Mouse (Mus musculus) CD4-positive, CD25-positive, alpha-beta regulatory T cell, adult 2 months (primary cell): ENCODE data around the gene Lctl.
A peak's percentile ranks its signal among the peaks of the same experiment; 100 is the strongest.

Experiments used
- DNase-seq: peaks from one replicate; pipeline ENCODE4 v3.0.0-alpha.2; 2012; ENCODE audit warnings: low read depth, low spot score

Gene Lctl

GRCm38 (mm10) chr9:64116876-64117275, at the start of gene Lctl:
Gene Lctl, plus strand, starts transcription at chr9:64117147.
- DNase-seq = no peak

- no peak for DNase-seq
Measured at GRCm38 (mm10) chr9:64067787-64068186, 49.2 kb upstream of the Lctl start.

DNA sequence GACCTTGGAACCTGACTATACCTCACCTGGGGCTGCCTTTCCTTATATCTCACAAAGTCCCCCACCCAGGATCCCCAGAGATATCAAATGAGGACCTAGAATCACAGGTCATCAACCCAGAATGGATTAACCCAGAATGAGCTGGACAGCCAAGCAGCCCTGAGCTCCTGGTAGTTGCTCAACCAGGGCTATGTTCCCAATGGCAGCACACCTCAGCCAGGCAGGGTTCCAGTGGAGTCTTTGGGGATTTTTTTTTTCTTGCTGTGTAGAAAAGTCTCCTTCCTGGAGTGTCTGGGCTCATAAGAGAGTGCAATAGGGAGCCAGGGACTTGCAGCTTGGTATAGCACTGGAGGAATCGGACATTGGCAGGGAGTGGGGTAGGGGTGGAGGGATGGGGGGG, 48.4 kb upstream of the Lctl start:
- DNase-seq = no peak

DNA sequence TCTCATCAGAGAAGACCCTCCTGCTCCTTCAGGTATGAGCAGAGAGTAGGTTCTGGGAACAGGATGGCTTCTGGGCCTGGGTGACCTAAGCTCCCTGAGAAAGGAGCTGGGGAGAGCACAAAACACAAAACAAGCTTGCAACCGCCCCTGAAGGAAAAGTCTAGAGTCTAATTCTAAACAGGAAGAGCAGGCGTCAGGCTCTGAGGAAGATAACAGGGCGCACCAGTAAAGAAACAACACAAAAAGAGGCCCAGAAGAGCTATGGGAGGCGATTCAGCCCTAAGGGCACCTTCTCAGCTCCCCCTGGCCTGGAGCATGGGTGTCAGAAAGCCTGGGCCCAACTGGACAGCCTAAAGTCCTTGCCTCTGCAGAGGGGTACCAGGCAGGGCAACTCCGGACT, 47.8 kb upstream of the Lctl start:
- no peak for DNase-seq

DNA sequence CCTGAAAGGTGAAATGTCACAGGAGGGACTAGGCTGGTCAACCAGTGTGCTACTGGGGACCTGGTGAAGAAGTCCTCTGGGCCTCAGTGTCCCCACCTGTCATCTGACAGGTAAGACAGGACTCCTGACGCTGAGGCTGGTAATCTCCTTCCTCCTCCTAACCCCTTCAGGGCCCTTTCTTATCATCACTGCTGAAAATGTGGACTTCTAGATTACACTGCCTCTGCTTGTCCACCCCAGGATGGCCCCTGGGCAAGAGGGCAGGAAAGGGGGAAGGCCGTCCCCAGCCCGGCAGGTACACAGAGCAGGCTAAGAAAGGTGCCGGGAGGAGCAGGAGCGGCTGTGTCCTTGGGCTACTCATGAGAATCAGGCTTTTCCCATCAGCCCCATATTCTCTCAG, 46.3 kb upstream of the Lctl start:
- no peak for DNase-seq

DNA sequence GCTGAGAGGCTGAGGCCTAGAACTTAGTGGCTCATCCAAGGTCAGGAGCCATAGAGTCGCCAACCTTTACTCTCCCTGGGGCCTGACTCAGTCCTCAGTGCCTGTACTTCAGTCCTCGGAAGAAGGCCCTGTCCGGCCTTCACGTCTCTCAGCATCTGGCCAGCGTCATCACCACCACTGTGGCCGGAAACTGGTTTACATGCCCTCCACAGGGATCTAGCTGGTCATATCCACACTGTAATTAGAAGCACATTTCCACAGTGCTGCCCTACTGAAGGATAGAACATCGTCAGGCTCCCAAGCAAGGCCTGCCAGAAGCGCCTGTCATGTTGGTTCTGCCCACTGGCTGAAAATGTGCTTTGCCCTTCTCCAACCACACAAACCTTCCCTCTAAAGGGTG, 42.1 kb upstream of the Lctl start:
- DNase-seq = no peak

DNA sequence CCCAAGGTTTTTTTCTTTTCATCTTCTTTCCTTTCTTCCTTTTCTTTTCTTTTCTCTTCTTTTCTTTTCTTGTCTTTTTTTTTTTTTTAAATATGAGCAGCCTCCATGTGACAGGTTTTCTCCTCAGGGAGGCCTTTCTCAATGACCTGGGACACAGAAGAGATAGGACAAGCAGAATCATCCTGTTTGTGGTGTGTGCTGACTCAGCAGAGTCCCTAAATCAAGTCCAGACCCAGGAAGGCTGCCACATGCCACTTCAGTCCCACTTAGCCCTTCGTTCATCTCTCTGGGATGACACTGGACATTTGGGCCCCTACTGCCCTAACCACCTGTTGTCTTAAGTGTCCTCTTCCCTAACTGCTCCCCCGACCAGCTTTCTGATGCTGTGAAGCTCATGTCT, 40.5 kb upstream of the Lctl start:
- DNase-seq = no peak

- no peak for DNase-seq
Measured at GRCm38 (mm10) chr9:64078386-64078792, 38.6 kb upstream of the Lctl start.

DNA sequence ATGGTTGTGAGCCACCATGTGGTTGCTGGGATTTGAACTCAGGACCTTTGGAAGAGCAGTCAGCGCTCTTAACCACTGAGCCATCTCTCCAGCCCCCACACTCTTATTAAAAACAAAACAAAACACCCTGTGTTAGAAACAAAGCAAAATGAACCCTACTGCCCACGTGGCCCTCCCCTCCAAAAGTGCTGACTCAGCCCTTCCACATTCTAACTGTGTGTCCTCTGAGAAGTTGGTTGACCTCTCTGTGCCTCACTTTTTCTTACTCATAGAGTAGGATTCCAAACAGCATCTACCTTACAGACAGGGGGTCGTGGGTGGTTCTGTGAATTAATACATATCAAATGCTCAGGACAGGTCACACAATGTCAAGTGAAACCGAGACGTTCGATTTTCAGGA, 37.0 kb upstream of the Lctl start:
- DNase-seq = no peak

DNA sequence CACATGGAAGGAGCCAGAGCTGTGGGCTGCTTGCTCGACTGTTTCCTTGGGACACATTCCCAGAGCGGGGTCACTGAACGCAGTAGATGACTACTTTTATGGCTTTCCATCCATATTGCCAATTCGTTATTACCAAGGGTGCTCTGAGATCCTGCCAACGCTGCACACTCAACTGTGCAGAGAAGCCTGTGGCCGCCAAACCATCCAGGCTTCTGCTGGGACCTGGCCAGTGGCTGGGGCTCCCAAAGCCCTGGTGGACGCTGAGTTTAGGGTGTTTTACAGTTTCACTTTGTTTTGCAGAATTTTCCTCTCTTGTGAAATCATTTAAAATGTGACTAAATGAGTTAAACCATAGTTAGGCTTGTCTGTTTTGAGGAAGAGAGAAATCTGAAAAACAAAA, 32.7 kb upstream of the Lctl start:
- no peak for DNase-seq

DNA sequence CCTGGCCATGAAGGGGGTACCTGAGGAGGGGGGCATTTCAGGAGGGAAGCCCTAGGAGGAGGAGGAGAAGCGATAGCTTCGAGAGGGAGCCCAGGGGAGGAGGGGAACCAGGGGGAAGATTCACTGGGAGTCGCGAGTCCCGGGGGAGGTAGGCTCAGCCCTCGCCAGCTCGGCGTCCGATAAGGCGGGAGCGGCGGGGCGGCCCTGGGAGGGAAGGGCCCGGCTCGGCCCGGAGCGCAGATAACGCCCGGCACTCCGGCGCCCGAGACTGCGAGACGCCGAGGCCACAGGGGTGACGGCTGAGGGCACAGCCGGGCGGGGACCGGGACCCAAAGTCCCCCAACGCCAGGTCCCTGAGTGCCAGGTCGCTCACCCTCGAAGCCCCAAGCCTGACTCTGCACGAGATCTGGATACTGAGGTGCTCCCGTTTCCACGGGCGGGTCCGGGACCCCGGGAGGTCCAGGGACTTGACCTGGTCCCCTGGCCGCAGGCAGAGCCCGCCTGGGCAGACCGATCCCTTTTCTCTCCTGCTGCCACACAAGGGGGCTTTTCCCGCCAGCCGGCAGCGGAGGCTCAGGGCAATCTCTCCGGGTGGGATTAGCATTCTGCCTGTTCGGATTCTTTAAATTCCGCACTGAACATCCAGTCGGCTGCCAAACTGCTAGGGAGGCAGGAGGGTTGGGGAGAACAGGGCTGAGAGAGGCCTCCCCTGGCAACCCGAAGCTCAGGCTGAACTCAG, 32.1 kb upstream of the Lctl start:
- no peak for DNase-seq

DNA sequence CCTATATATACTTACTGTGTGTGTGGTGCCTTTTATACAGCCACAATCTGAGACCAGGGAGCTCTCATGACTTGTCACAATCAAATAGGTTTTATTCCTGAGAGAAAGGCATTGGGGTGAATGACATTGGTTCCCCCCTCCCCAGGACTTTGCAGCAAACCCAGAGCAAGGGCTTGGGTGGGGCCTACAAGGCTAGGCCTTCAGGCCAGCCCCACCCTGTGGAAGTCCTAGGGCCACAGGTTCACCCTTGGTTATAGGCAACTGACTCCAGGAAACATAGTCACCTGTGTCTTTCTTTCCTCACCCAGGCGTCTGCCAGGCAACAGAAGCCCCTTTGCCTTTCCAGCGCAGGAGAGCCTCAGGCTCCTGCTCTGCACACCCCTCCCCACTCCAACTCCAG, 31.0 kb upstream of the Lctl start:
- DNase-seq = no peak

- no peak for DNase-seq
Measured at GRCm38 (mm10) chr9:64086543-64086942, 30.4 kb upstream of the Lctl start.

DNA sequence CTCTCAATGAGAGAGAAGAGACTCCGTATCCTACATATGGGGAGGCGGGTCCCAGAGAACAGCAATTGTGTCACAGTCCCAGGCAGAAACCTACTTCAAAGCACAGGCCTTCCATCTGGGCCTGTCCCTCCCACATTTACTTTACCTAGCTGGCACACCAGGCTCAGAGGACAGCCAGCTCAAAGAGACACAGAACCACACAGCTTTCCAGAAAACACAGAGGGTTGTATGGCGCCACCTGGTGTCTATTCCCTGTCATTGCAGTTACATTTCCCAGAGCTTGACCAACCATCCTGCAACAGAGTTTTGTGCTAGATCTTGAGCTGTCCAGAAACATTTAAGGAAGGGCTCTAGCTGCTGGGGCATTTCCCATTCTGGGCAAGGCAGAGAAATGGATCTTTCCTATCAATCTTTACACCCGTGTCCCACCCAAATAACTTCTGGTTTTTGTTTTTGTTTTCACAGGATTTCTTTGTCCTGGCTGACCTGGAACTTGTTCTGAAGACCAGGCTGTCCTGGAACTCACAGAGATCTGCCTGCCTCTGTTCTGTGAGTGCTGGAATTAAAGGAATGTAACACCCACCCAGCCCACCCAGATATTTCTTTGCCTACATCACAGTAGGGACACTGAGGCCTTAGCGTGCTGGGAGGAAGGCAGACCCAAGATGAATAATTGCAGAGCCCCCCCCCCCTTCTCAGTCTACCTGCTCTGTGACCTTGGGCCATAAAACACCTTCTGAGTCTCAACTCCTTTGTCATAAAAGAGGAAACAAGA, 29.3 kb upstream of the Lctl start:
- DNase-seq = peak; percentile 72

- no peak for DNase-seq
Measured at GRCm38 (mm10) chr9:64088346-64088745, 28.6 kb upstream of the Lctl start.

DNA sequence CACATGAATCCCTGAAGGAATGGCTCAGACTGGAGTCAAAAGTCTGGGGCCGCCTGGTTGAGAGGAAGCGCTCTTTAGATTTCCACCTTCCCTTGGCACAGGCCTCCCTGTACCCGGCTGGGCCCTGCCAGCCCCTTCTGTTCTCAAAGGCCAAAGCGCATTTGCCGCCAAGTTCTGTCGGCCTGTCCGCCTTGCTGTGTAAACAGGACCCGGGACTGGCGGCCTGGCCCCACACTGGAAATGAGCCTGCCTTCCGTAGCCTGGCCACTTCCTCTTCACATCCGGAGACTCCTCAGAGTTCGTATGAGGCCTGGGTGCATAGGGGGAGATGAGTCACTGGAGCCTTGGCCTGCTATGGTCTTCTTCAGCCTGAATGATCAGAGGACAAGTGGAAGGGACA, 27.9 kb upstream of the Lctl start:
- no peak for DNase-seq

DNA sequence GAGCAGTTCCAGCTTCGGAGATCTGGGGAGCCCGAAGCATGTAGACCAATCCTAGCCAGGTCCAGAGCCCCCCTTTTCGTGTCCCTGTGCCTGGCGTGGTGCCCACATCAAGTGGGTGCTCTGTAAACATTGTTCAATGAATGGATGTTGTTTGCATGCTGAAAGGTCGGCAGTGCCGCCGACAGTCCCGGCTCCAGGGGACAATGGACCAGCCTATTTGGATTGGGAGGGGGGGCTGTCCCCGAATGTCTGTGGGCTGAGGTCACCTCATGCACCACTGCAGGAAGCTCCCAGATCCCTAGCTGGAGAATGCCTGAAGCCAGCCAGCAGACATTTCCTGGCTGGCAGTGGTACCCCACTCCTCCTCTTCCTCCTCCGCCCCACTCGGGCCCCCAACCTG, 22.9 kb upstream of the Lctl start:
- no peak for DNase-seq

- no peak for DNase-seq
Measured at GRCm38 (mm10) chr9:64098282-64098681, 18.7 kb upstream of the Lctl start.

GRCm38 (mm10) chr9:64100442-64100841, 16.5 kb upstream of the Lctl start:
- DNase-seq = peak; percentile 84

DNA sequence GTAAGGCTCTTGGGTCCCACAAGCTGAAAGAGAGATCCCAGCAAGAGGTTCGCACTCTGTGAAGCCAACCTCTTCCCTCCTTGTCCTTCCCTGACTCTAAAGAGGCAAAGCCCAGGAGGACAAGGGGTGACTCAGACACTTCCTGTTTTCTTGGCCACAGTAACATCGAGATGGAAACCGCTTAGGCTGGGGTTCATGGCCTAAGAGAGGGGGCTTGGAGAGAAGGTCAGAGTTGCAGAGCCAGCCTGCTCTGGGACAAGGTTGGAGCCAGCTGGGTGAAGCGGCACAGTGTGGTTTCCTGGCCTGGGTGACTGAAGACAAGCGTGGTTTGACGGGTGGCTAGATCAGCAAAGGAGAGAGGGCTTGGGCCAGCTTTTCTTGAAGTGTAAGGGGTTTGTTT, 11.6 kb upstream of the Lctl start:
- no peak for DNase-seq

DNA sequence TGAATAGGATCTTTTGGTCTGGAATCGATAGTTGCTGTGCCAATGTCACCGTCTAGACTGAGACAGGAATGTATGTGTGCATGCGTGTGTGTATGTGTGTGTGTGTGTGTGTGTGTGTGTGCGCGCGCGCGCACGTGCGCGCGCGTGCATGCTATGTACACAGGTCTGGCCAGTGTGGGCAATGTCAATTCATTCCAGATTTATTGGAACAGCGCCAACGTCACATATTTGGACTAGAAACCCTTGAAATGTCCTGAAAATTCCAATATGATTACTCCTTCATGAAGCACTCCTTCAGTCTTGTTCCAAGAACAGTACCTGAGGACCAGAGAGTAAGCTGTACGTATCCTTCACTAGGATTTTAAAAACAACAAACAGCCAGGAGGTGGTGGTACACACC, 6.4 kb upstream of the Lctl start:
- no peak for DNase-seq

- no peak for DNase-seq
Measured at GRCm38 (mm10) chr9:64114646-64115045, 2.3 kb upstream of the Lctl start.

- no peak for DNase-seq
Measured at GRCm38 (mm10) chr9:64115756-64116155, 1.2 kb upstream of the Lctl start.
